Mouse (Mus musculus) thymus, adult 2 months (tissue): ENCODE results near the gene Tnnc1. TPM values are rescaled to one million over a fixed set of nuclear protein-coding genes. Genes with fewer than 3 reads are reported as not detected.

Source experiments
- DNase-seq: peaks from one replicate; pipeline ENCODE4 v3.0.0; 2021
- H3K27ac ChIP-seq: fragments of 200-500 bp; 2 replicates; pipeline ENCODE4 v1.5.1; 2012; ENCODE audit warnings: low read length, control low read depth; ENCODE audit not compliant: control insufficient read depth, insufficient read depth
- H3K27me3 ChIP-seq: fragments of 200-500 bp; 2 replicates; pipeline ENCODE4 v1.6.1; 2012; ENCODE audit warnings: mild to moderate bottlenecking, low read length, moderate library complexity, mixed read lengths; ENCODE audit not compliant: control insufficient read depth, insufficient read depth
- H3K36me3 ChIP-seq: fragments of 200-500 bp; 2 replicates; pipeline ENCODE4 v1.6.1; 2012; ENCODE audit warnings: mild to moderate bottlenecking, low read length, moderate library complexity; ENCODE audit not compliant: control insufficient read depth, insufficient read depth
- H3K4me1 ChIP-seq: fragments of 200-500 bp; replicated peaks from 2 replicates; pipeline ENCODE4 v1.6.1; 2012; ENCODE audit warnings: low read length; ENCODE audit not compliant: control insufficient read depth, insufficient read depth
- H3K4me3 ChIP-seq: fragments of 200-500 bp; 2 replicates; pipeline ENCODE4 v1.5.1; 2012; ENCODE audit warnings: mild to moderate bottlenecking, low read length, control low read depth, moderate library complexity; ENCODE audit not compliant: control insufficient read depth, insufficient read depth
- CTCF ChIP-seq: fragments of 200-500 bp; IDR thresholded peaks from 2 replicates; pipeline ENCODE4 v1.5.1; 2012; ENCODE audit warnings: mild to moderate bottlenecking, control low read depth, low read length, moderate library complexity, borderline replicate concordance; ENCODE audit not compliant: control insufficient read depth, poor library complexity, insufficient read depth; ENCODE audit errors: extremely low read depth
- POLR2A ChIP-seq: fragments of 200-500 bp; IDR thresholded peaks from 2 replicates; pipeline ENCODE4 v1.6.1; 2012; ENCODE audit warnings: mild to moderate bottlenecking, low read length, control low read depth, moderate library complexity; ENCODE audit not compliant: control insufficient read depth, poor library complexity, insufficient read depth; ENCODE audit errors: extremely low read depth
- WGBS: fragments of 180-500 bp; shearing (Covaris S2); methylation state at CpG from one replicate; pipeline ENCODE4 v1.1.7; 2018; 5-methylcytosine and 5-hydroxymethylcytosine counted together
- polyA plus RNA-seq: library from polyadenylated mRNA; depleted of rRNA; stranded (reverse); fragments of >200 nt; gene quantifications from 2 replicates; pipeline ENCODE4 v1.2.3, GENCODE M21; 2012

Gene Tnnc1
- polyA plus RNA-seq, 1 experiment = 103 TPM

DNA sequence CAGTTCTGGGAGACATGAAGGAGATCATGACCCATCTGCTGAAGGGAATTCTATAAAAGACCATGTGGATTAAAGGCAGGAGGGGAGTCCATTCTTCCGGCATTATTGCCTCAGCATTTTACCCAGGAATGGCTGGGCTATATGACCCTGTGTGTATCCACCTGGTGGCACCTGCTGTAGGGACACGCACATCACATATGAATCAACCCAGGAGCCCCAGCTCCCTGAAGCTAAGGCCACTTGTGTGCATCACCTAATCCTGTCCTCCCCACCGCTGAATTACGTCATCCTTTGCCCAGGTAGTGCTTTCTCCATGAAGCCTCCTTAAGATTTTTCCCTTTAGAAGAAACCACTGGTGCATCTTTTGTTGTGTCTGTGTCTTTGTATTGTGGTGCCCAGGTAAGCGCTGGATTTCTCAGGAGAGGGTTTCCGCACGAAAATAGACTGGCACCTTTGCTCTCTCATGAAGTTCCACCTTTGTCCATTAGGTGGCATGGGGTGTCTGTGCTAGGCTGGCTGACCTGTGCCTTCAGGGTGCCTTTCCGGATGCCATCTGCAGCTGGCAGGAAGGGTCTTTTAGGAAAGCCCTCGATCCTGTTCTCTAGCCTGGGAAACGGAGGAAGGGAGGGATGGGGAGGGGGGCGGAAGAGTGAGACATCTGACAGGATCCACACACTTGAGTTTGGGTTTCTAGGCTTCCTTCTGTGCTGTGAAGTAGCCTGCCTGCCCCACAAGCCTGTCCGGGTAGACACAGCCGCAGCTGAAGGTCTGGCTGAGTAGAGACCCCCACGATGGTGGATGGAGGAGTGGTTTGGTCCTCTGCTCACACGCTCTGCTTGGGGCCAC, 7.3 kb downstream of the Tnnc1 start:
- TF ChIP-seq CTCF = peak; percentile 62; the same call in 1 of the 2 replicates
- no peak for TF ChIP-seq POLR2A
- no peaks in the 10 kb centered on the region for H3K36me3 ChIP-seq
- no peak overlapping the region for H3K4me3 ChIP-seq
- H3K27me3 ChIP-seq = no peaks in the 10 kb centered on the region
- H3K4me1 ChIP-seq = peaks cover 4% of the 10 kb centered on the region
- WGBS = 37% methylated on average over 15 of the region's 15 CpGs
- no peak overlapping the region for H3K27ac ChIP-seq
- DNase-seq = peak; percentile 81

DNA sequence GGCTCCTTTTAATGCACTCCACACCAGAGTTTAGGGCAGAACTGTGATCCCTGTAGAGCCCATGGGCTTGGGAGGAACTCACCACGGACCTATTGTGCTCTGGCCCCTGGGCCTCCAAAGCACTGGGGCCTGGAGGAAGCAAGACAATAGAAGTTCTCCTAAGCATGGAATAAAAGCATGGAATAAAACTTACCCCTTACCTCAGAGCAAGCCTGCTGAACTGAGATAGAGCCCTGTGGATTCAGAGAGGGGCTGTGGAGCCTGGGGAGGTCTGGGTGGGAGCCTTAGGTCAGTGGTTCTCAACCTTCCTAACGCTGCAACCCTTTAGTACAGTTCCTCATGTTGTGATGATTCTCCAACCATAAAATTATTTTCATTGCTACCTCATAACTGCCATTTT, 8.7 kb downstream of the Tnnc1 start, which contains the start of gene Nisch:
TSS of gene Nisch (minus strand) at position 101 of the 400 bp plus-strand sequence.
- no peak within 1 kb of the TSS for H3K27ac ChIP-seq
- H3K27me3 ChIP-seq = no peaks in the 10 kb centered on the region
- peaks cover 4% of the 10 kb centered on the region for H3K4me1 ChIP-seq
- no peak for TF ChIP-seq CTCF
- TF ChIP-seq POLR2A = no peak
- no peaks in the 10 kb centered on the region for H3K36me3 ChIP-seq
- WGBS = 94% methylated on average over 2 of the region's 2 CpGs
- H3K4me3 ChIP-seq = no peak within 1 kb of the TSS
- no peak for DNase-seq

GRCm38 (mm10) chr14:31217666-31218065, 9.6 kb downstream of the Tnnc1 start, which contains the start of gene Sema3g:
Gene Sema3g (plus strand): TSS chr14:31217860.
- TF ChIP-seq CTCF (no peak), POLR2A (no peak)
- Histone ChIP-seq H3K36me3 (no peaks in the 10 kb centered on the region), H3K27me3 (no peaks in the 10 kb centered on the region), H3K27ac (no peak within 1 kb of the TSS), H3K4me3 (no peak within 1 kb of the TSS), H3K4me1 (peaks cover 4% of the 10 kb centered on the region)
- WGBS = 21% methylated on average over 11 of the region's 11 CpGs
- no peak for DNase-seq

DNA sequence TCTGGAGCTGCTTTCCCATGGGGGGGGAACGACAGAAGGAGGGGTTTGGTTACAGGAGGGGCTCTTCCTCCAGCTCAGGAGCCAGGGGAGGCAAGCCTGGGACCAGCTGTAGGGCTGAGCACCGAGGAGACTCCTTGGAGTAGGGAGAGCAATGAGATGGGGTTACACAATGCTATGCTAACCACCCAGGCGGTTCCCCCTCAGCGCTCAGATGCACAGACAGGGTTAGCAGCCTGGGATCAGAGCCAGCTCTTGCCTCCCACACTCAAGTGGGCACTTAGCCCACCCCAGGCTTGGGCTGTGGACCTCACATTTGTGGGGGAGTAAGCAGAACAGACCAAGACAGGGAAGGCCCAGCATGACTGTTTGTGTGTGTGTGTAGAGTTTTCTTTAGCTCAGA, 18.9 kb downstream of the Tnnc1 start:
- H3K36me3 ChIP-seq = no peaks in the 10 kb centered on the region
- H3K4me3 ChIP-seq = no peak overlapping the region
- H3K27me3 ChIP-seq = no peaks in the 10 kb centered on the region
- H3K27ac ChIP-seq = no peak overlapping the region
- H3K4me1 ChIP-seq = peaks cover 9% of the 10 kb centered on the region
- WGBS = 68% methylated on average over 4 of the region's 4 CpGs
- TF ChIP-seq POLR2A (no peak), CTCF (no peak)
- DNase-seq = no peak

- WGBS = 19% methylated on average over 6 of the region's 6 CpGs
- no peak overlapping the region for H3K27ac ChIP-seq
- no peaks in the 10 kb centered on the region for H3K27me3 ChIP-seq
- no peak for DNase-seq
- peaks cover 9% of the 10 kb centered on the region for H3K4me1 ChIP-seq
- TF ChIP-seq POLR2A = no peak
- no peak for TF ChIP-seq CTCF
- H3K4me3 ChIP-seq = no peak overlapping the region
- H3K36me3 ChIP-seq = no peaks in the 10 kb centered on the region
These were observed 20.1 kb downstream of the Tnnc1 start for GRCm38 (mm10) chr14:31228234-31228633.

DNA sequence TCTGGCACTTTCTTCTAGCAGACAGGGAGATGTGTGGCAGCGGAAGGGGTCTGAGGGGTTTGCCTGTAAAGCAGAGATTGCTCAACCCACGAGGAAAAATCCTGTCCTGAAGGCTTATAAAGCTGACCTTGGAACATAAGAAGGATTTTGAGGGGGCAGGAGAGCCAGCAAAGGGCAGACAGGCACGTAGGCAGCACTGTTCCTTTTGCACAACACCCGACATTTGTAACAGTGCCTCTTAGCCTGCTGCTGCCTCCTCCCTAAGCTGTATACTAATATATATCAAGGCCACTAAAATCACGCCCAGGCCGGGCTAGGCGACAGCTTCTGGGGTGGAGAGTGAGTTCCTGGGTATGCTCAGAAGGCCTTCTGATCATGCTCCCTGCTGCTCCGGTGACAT, 22.3 kb downstream of the Tnnc1 start:
- Histone ChIP-seq H3K27ac (no peak overlapping the region), H3K27me3 (no peaks in the 10 kb centered on the region), H3K36me3 (no peaks in the 10 kb centered on the region), H3K4me3 (no peak overlapping the region), H3K4me1 (peaks cover 12% of the 10 kb centered on the region)
- WGBS = 88% methylated on average over 8 of the region's 8 CpGs
- TF ChIP-seq POLR2A = no peak
- no peak for TF ChIP-seq CTCF
- no peak for DNase-seq
